Mouse (Mus musculus) kidney, embryonic 14.5 days (tissue): Measurements from ENCODE around the gene Insr. TPM values are rescaled to one million over a fixed set of nuclear protein-coding genes. Genes with fewer than 3 reads are reported as not detected.

Experiments
- ATAC-seq: fragments of 200-750 bp; cut with Nextera tagmentation; 2 replicates; pipeline ENCODE4 v1.8.0; 2017; ENCODE audit warnings: moderate number of reproducible peaks, mild to moderate bottlenecking, moderate TSS enrichment, moderate library complexity; ENCODE audit not compliant: low FRiP score, low TSS enrichment
- H3K27ac ChIP-seq: fragments of 300-500 bp; sonication (generic); 2 replicates; pipeline ENCODE4 v1.5.1; 2014; ENCODE audit warnings: low read depth, mild to moderate bottlenecking, low read length, moderate library complexity, mixed read lengths
- H3K27me3 ChIP-seq: fragments of 300-500 bp; sonication (generic); 2 replicates; pipeline ENCODE4 v1.6.1; 2014; ENCODE audit warnings: mild to moderate bottlenecking, low read length; ENCODE audit not compliant: control insufficient read depth, insufficient read depth
- H3K36me3 ChIP-seq: fragments of 300-500 bp; sonication (generic); 2 replicates; pipeline ENCODE4 v1.6.1; 2014; ENCODE audit warnings: low read length, mixed read lengths; ENCODE audit not compliant: control insufficient read depth, insufficient read depth
- H3K4me1 ChIP-seq: fragments of 300-500 bp; sonication (generic); 2 replicates; pipeline ENCODE4 v1.6.1; 2014; ENCODE audit warnings: low read length, mixed read lengths; ENCODE audit not compliant: control insufficient read depth, insufficient read depth
- H3K4me2 ChIP-seq: fragments of 300-500 bp; sonication (generic); replicated peaks from 2 replicates; pipeline ENCODE4 v1.6.1; 2014; ENCODE audit warnings: low read depth, mild to moderate bottlenecking, low read length
- H3K4me3 ChIP-seq: fragments of 300-500 bp; sonication (generic); 2 replicates; pipeline ENCODE4 v1.5.1; 2014; ENCODE audit warnings: mild to moderate bottlenecking, low read length
- H3K9ac ChIP-seq: fragments of 300-500 bp; sonication (generic); 2 replicates; pipeline ENCODE4 v1.6.1; 2014; ENCODE audit warnings: low read depth, mild to moderate bottlenecking, low read length, moderate library complexity
- H3K9me3 ChIP-seq: fragments of 300-500 bp; sonication (generic); 2 replicates; pipeline ENCODE4 v1.6.1; 2016; ENCODE audit warnings: low read length; ENCODE audit not compliant: control insufficient read depth
- WGBS: fragments of 180-500 bp; shearing (Covaris S2); extraction: QIAGEN DNeasy Blood & Tissue Kit; methylation state at CpG from one replicate; pipeline ENCODE4 v1.1.7; 2014; 5-methylcytosine and 5-hydroxymethylcytosine counted together
- polyA plus RNA-seq: library from polyadenylated mRNA; unstranded; fragments of >200 nt; fragmentation: Nextera tagmentation; extraction: Ambion mirVana; gene quantifications from 2 replicates; pipeline ENCODE4 v1.2.1, GENCODE M21; 2014

The Insr gene
- polyA plus RNA-seq, 1 experiment from 2014 or later = 40.2 TPM

DNA sequence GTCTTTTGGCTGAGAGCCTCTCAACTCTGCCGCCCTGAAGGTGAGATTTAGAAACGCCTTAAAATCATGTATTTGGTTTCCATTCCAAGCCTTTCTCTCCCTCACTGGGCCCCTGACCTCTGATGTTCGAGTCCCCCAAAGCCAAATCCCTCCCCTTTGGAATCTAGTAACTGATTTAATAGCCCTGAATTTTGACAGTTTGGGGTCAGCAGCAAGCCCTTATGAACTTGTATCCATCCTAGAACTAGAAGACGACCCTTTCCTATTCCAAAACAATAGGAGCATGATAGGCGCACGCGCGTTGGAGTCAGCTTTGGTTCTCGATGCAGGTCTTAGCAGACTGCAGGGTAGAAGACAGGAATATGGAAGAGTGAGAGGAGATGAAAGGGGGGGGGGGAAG lies 58.9 kb downstream of the Insr start:
- Histone ChIP-seq H3K4me3 (peak overlapping the region; percentile 44), H3K27me3 (no peaks in the 10 kb centered on the region), H3K4me2 (peak overlapping the region; percentile 59), H3K4me1 (peaks cover 13% of the 10 kb centered on the region; the same call in 1 of the 2 replicates), H3K9me3 (no peaks in the 10 kb centered on the region), H3K9ac (peak overlapping the region; percentile 37; the same call in 1 of the 2 replicates), H3K27ac (peak overlapping the region; percentile 75; the same call in 1 of the 2 replicates), H3K36me3 (no peaks in the 10 kb centered on the region)
- peak; percentile 56 for ATAC-seq
- WGBS = 3% methylated on average over 9 of the region's 9 CpGs

DNA sequence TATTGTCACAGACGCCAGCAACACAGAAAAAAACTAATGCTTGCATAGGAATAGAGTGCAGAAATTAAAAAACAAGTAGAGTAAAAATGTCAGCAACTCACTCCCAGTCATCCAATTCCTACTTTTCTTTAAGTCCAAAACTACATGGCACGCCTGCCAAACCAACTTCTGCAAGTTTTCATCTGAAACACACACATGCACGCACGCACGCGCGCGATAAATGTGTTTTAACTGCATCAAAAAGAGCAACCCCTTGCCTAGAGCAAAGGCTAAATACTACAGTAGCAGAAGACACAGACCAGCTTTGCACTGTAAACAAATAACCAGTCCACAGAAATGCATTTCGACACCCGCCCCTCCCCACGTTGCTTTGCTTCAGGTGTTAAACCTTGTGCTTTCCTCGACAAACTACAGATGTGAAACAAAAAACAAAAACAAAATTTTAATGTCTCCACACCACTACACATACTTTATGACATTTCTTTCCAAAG lies 59.5 kb downstream of the Insr start:
- peaks cover 19% of the 10 kb centered on the region; the same call in 1 of the 2 replicates for H3K4me1 ChIP-seq
- H3K4me2 ChIP-seq = peak overlapping the region; percentile 59; the same call in 1 of the 2 replicates
- no peak for ATAC-seq
- H3K27ac ChIP-seq = no peak overlapping the region
- no peak overlapping the region for H3K4me3 ChIP-seq
- H3K36me3 ChIP-seq = no peaks in the 10 kb centered on the region
- no peaks in the 10 kb centered on the region for H3K27me3 ChIP-seq
- WGBS = 77% methylated on average over 12 of the region's 12 CpGs
- H3K9ac ChIP-seq = no peak overlapping the region
- no peaks in the 10 kb centered on the region for H3K9me3 ChIP-seq

DNA sequence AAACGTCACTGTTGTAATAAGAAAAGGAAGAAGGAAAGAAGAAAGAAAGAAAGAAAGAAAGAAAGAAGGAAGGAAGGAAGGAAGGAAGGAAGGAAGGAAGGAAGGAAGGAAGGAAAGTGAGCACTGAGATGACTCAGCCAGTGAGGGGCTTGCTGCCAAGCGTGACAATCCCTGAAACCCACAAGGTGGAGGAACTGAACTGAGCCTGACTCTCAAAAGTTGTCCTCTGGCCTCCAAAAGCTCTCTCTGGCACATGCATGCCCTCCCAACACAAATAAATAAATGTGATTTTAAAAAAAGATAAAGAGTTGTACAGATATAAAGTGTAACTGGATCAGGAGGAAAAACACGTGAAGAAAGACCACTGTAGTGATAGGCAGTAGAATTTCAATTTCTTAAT lies 60.2 kb downstream of the Insr start:
- Histone ChIP-seq H3K36me3 (no peaks in the 10 kb centered on the region), H3K9me3 (no peaks in the 10 kb centered on the region), H3K4me1 (peaks cover 19% of the 10 kb centered on the region; the same call in 1 of the 2 replicates), H3K27ac (no peak overlapping the region), H3K9ac (no peak overlapping the region), H3K4me3 (no peak overlapping the region), H3K4me2 (no peak overlapping the region), H3K27me3 (no peaks in the 10 kb centered on the region)
- WGBS = 75% methylated on average over 3 of the region's 3 CpGs
- no peak for ATAC-seq

DNA sequence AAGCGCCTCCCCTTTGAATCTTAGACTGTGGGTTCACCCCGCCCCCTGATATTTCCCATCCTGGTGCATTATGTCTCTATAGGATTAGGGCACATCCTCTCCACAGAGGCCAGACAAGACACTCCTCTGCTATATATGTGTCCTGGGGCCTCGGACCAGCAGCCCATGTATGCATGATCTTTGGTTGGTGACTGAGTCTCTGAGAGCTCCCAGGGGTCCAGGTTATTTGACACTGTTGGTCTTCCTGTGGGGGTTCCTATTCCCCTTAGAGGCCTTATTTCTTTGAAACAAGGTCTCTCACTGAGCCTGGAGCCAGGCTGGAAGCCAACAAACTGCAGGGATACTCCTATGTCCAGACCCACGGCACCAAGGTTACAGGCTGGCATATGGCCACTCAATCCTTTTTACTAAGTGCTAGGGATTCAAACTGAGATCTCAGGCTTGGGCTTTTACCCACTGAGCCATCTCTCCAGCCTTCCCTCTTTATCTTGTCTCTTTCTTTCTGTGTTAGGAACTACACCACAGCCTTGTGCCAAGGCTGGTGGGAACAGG lies 62.8 kb downstream of the Insr start:
- H3K9ac ChIP-seq = no peak overlapping the region
- no peak for ATAC-seq
- WGBS = 56% methylated on average over 4 of the region's 4 CpGs

DNA sequence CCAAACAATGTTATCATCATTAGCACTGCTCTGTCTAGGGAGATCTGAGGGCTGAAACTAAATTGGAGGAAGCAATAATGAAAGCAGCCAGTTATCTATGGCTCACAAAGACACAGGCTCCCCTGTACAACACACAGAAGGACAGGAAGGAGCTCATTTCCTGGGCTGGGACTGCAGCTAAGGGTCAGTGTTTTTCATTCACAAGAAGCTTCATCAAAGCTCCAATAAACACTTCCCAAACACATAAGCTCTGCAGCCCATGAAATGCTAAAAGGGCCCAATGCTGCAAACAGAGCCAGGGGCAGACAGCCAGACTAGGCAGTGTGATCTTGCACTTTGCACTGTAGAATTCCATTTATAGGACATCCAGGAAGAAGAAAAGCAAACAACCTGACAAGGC lies 63.9 kb downstream of the Insr start:
- H3K4me2 ChIP-seq = no peak overlapping the region
- no peak overlapping the region for H3K9ac ChIP-seq
- no peaks in the 10 kb centered on the region for H3K36me3 ChIP-seq
- H3K27me3 ChIP-seq = no peaks in the 10 kb centered on the region
- no peak overlapping the region for H3K4me3 ChIP-seq
- ATAC-seq = peak; percentile 16; the same call in 1 of the 2 replicates
- peaks cover 16% of the 10 kb centered on the region; the same call in 1 of the 2 replicates for H3K4me1 ChIP-seq
- H3K9me3 ChIP-seq = no peaks in the 10 kb centered on the region
- H3K27ac ChIP-seq = peak overlapping the region; percentile 24; the same call in 1 of the 2 replicates

More for the DNA sequence above, 62.8 kb downstream of the Insr start:
- Histone ChIP-seq H3K9me3 (no peaks in the 10 kb centered on the region), H3K4me3 (no peak overlapping the region), H3K27ac (no peak overlapping the region), H3K27me3 (no peaks in the 10 kb centered on the region), H3K36me3 (no peaks in the 10 kb centered on the region), H3K4me1 (peaks cover 16% of the 10 kb centered on the region; the same call in 1 of the 2 replicates), H3K4me2 (no peak overlapping the region)

DNA sequence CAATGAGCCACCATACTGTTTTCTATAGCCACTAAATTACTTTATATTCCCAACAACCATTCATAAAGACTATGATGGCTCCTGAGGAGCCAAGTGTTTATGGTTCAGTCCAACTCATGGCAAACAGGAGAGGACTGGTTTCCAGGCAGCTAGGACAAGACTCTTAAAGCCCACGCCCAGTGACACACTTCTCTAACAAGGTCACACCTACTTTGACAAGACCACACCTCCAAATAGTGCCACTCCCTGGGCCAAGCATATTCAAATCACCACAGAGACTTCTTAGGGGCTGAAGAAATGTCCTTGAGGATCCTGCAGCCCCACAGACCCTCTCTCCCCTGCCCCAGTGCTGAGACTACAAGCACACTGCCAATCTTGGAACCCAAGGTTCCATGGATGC lies 64.8 kb downstream of the Insr start:
- Histone ChIP-seq H3K4me1 (peaks cover 9% of the 10 kb centered on the region; the same call in 1 of the 2 replicates), H3K9me3 (no peaks in the 10 kb centered on the region), H3K36me3 (no peaks in the 10 kb centered on the region), H3K4me3 (no peak overlapping the region), H3K4me2 (no peak overlapping the region), H3K9ac (no peak overlapping the region), H3K27ac (no peak overlapping the region), H3K27me3 (no peaks in the 10 kb centered on the region)
- no peak for ATAC-seq
- 85% methylated on average over 1 of the region's 1 CpGs for WGBS

DNA sequence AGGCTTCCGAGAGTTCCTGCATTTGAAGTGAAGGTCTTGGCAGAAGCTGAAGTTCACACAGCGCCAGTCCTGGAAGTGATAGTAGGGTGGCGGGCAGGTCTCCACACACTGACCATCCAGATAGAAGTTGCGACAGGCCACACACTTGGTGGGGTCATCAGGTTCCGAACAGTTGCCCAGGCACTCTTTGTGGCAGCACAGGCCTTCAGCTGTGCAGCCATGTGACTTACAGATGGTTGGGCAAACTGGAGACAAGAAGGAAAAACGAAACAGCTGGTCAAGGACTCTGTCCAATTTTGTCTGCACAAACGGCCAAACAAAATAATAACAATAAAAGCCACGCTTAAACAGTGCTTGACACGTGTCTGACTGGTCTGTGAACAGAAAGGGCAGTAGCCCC lies 68.0 kb downstream of the Insr start:
- no peak overlapping the region for H3K4me2 ChIP-seq
- no peak overlapping the region for H3K9ac ChIP-seq
- no peak overlapping the region for H3K27ac ChIP-seq
- H3K4me3 ChIP-seq = no peak overlapping the region
- H3K4me1 ChIP-seq = peaks cover 9% of the 10 kb centered on the region; the same call in 1 of the 2 replicates
- H3K27me3 ChIP-seq = no peaks in the 10 kb centered on the region
- no peak for ATAC-seq
- no peaks in the 10 kb centered on the region for H3K36me3 ChIP-seq
- 70% methylated on average over 9 of the region's 9 CpGs for WGBS
- H3K9me3 ChIP-seq = no peaks in the 10 kb centered on the region

DNA sequence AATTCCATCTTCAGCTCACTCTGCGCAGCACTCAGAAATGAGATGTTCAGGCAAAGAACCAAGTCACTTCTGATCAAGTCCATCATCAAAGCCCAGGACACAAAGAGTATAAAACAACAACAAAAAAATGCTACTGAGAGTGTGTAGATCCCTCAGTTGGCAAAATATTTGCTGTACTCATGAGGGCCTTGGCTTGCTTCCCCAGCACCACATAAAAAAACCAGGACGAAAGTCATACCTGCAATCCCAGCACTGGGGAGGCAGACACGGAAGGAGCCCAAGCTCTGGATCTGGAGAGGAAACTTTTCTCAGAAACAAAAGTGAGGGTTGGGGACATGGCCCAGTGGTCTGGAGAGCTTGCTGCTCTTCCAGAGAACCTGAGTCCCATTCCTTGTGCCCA lies 69.5 kb downstream of the Insr start:
- WGBS = 90% methylated on average over 3 of the region's 3 CpGs
- Histone ChIP-seq H3K36me3 (no peaks in the 10 kb centered on the region), H3K27me3 (no peaks in the 10 kb centered on the region), H3K4me1 (peaks cover under 1% of the 10 kb centered on the region; the same call in 1 of the 2 replicates), H3K9me3 (no peaks in the 10 kb centered on the region), H3K4me2 (no peak overlapping the region), H3K4me3 (no peak overlapping the region), H3K9ac (no peak overlapping the region), H3K27ac (peak overlapping the region; percentile 51; the same call in 1 of the 2 replicates)
- ATAC-seq = no peak

DNA sequence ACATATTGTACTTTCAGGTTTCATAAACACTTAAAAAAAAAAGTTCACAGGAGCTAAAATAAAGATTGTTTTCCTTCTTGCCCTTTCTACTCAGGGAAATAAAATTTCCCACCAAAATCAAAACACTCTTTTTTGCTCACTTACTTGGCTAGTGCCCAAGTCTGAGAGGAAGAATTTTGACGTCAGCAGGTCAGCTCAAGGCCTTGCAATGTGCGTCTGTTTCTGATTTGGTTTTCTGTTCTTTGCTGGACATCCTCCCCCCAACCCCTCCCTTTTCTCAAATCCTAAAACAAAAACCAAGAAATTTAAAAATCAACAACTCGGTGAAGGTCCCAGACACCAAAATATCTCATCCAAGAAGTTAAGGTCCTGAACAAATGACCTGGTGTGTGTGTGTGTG lies 70.1 kb downstream of the Insr start:
- no peaks in the 10 kb centered on the region for H3K36me3 ChIP-seq
- no peak overlapping the region for H3K4me2 ChIP-seq
- H3K27me3 ChIP-seq = no peaks in the 10 kb centered on the region
- no peak overlapping the region for H3K9ac ChIP-seq
- no peak overlapping the region for H3K4me3 ChIP-seq
- H3K4me1 ChIP-seq = no peaks in the 10 kb centered on the region; the same call in 1 of the 2 replicates
- WGBS = 53% methylated on average over 3 of the region's 3 CpGs
- peak overlapping the region; percentile 51; the same call in 1 of the 2 replicates for H3K27ac ChIP-seq
- no peaks in the 10 kb centered on the region for H3K9me3 ChIP-seq
- no peak for ATAC-seq
